Mouse (Mus musculus) gastrocnemius, postnatal 14 days (tissue): ENCODE data around the gene Vps52. TPM values are rescaled to one million over a fixed set of nuclear protein-coding genes. Genes with fewer than 3 reads are reported as not detected.
"Not testable (repeated sequence)": the region's sequence is repeated elsewhere in the genome, so short reads cannot be mapped to it uniquely, and the experiment has no call there.

Source experiments
- DNase-seq: peaks from one replicate; pipeline ENCODE4 v3.0.0; 2021; ENCODE audit warnings: mixed read lengths
- intact Hi-C: fragments of 180-260 bp; cut with DNase I; formaldehyde crosslinking; loops from one replicate; pipeline ENCODE4 v1.15.1; 2025; ENCODE audit warnings: low total_unique reads
- total RNA-seq, 2 experiments: library from RNA; stranded (reverse); gene quantifications; 2 replicates each; pipeline ENCODE4 v1.2.3; 2021

Gene Vps52
- total RNA-seq, 2 experiments from 2014 or later, result 30.5 to 33.1 TPM

DNA sequence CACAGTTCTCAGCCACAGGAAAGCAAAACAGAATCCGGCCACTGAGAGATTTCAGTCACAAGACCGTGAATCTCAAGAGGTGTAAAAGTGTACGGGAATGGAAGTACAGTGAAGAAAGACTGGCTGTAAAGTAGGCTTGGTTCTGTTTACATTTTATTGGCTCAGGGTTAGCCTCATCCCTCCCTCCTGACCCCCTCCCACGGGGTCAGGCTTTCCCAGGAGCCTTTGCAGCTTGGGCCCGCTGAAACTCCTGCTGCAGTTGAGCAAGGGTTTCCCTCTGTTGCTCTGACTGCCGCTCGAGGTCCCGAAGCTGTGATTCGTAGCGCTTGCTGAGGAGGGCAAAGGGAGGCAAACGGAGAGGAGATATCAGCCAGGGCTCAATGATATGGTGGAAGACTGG lies 16.8 kb upstream of the Vps52 start:
- no peak for DNase-seq

GRCm38 (mm10) chr17:33940206-33940805 lies 15.3 kb upstream of the Vps52 start, which contains the start of the genes Pfdn6 and Wdr46:
TSS of gene Pfdn6 (minus strand) at chr17:33940343.
TSS of gene Wdr46 (plus strand) at chr17:33940660.
- intact Hi-C loops, result no loop called here
- peak; percentile 85 for DNase-seq

More for the DNA sequence above, 16.8 kb upstream of the Vps52 start:
- intact Hi-C loops, result no loop called here

DNA sequence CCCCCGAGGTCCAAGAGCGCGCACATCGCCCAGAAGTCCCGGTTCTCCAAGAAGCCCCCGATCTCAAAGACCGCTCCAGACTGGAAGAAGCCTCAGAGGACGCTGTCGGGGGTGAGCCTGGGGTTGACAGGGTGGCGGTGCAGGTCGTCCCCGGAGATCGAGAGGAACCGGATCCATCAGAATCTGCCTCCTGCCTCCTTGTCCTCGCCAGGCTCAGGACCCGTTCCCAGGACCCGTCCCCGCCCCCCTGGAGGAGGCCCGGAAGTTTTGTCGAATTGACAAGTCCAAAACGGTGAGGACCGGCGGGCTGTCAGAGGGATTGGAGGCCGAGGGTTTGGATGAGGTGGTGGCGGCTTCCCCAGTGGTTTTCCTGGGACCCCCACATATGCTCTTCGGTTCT lies 14.6 kb upstream of the Vps52 start:
- no peak for DNase-seq
- intact Hi-C loops, result no loop called here

DNA sequence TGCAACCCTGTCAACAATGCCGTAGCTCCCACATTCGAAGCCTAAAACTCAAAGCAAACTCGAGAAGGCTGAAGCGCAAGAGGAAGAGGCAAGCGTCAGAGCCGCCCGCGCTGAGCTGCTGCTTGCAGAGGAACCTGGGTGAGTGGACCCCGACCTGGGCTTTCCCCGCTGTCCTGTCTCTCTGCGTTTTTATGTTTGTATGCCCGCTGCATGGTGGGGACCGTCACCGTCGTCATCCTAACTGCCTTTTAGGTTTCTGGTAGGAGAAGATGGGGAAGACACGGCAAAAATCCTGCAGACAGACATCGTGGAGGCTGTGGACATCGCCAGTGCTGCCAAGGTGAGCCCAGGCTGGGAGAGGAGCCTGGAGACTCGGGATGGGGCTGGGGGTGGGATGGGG lies 14.2 kb upstream of the Vps52 start:
- intact Hi-C loops, result no loop called here
- DNase-seq, result no peak

DNA sequence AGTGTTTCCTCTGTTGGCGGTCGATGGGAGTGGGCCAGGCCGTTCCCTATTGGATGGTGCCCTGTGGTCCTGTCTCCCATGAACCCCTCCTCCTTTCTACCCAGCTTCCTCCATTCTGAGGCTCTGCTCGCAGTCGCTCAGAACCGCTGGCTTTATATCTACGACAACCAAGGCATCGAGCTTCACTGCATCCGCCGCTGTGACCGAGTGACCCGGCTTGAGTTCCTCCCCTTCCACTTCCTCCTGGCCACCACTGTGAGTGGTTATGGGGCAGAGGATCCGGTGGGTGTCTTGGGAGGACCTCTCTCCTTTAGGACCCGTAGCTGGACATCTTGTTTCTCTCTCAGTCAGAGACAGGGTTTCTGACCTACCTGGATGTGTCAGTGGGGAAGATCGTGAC lies 12.2 kb upstream of the Vps52 start:
- intact Hi-C loops, result no loop called here
- DNase-seq, result no peak

DNA sequence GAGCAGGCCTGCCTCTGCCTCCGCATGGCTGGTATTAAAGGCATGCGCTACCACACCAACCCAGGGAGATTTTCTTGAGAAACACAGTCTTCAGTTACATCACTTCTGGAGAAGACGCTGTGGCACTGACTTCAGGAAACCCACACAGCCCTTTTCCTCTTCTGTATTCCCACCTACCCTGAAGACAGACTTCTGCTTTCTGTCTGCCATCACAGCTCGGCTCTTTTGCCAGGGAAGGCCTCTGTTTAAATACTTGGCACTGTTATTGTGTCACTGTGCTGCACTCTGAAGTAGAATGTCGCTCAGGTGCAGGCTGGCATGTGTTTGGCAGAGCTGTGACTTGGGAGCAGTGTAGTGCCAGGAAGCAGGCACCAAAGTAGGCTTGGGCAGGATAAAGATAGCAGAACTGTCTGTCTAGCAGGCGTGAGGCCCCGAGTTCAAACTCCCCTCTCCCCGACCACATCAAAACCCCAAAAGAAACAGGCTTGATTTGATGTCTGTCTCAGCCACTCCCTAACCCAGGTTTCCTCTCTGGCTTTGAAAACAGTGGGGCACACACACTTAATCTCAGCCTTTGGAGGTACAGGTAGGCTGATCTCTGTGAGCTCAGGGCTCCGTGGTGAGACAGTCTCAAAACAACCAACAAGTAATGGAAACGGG lies 8.1 kb upstream of the Vps52 start:
- DNase-seq, result no peak
- intact Hi-C loops, result no loop called here

DNA sequence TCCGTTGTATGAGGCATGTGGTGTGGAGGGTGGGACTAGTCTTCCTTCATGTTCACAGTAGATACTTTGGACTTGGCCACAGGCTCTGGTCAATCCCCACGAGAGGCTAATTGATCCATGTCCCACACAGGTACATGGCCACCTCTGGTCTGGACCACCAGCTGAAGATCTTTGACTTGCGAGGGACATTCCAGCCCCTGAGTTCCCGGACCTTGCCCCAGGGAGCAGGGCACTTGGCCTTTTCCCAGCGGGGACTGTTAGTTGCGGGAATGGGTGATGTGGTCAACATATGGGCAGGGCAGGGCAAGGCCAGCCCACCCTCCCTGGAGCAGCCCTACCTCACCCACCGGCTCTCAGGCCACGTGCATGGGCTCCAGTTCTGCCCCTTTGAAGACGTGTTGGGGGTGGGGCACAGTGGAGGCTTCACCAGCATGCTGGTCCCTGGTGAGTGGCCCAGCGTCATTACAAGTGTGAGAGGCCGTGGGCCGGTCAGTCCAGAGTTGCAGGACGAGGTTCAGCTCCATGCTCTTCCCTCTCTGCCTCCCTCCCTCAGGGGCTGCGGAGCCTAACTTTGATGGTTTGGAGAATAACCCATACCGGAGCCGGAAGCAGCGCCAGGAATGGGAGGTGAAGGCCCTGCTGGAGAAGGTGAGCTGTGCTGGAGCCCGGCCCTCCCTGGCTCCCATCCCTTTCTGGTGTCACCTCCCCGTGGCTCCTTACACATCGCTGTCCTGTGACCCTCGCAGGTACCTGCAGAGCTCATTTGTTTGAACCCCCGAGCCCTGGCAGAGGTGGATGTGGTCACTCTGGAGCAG lies 7.3 kb upstream of the Vps52 start:
- no peak for DNase-seq
- intact Hi-C loops, result no loop called here

DNA sequence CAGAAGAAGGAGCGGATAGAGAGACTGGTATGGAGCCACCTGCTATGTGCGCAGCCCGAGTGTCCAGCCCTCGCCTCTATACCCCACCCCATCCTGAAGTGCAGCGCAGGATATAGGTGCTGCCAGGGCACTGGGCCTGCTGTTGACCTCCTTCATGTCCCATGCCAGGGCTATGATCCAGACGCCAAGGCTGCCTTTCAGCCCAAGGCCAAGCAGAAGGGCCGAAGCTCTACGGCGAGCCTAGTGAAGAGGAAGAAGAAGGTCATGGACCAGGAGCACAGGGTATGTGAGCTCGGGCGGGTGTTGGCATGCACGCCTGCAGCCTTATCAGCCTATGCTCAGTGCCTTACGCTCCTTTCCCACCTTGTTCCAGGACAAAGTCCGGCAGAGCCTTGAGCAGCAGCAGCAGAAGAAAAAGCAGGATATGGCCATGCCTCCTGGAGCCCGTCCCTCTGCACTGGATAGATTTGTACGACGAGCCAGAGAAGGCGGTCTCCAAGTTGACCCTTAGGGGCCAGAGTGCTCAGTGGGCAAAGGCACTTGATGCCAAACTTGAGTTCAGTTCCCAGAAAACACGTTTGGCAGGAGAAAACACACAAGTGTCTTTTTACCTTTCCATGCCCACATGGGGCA lies 6.6 kb upstream of the Vps52 start:
- DNase-seq, result no peak
- intact Hi-C loops, result no loop called here

DNA sequence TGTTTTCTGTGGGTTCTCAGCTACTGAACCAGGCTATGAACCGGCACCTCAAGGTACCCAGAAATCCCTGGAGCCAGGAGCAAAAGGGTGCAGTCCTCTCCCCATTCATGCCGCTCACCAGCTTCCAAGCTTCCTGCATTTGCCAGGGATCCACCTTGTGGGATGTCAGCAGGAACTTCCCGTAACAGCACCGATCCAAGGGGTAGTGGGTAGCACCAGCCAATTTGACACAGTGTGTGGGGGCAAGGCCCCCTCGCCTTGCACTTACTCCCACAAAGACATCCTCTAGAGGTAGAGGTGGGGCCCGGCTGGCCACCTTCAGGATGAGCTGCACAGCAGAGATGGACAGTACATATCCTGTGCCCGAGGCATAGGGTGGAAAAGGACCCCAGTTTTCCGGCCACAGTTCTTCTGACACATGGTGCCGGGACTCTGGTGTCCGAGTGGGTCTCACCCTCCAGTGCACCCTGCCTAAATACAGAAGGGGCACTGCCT lies 5.4 kb upstream of the Vps52 start:
- intact Hi-C loops, result no loop called here
- DNase-seq, result no peak

GRCm38 (mm10) chr17:33951021-33951946 lies 4.3 kb upstream of the Vps52 start, which contains the start of gene B3galt4:
TSS of gene B3galt4 (minus strand) at chr17:33951488.
- intact Hi-C loops, result no loop called here
- DNase-seq, result peak; percentile 80

DNA sequence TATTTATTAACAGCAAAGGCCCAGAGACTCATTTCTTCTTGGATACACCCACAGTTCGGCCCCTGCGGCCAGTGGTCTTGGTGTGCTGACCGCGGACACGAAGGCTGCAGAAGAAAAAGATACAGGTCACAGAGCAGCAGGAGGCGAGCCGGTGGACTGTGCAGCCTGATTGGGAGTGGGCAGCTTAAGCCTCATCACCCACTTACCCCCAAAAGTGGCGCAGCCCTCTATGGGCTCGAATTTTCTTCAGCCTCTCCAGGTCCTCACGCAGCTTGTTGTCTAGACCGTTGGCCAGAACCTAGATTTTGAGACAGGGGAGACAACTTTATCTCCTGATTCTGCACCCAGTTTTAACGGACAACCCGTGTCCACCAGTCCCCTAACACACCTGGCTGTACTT lies 3.6 kb upstream of the Vps52 start:
- DNase-seq, intact Hi-C loops: not testable (repeated sequence)

- intact Hi-C loops, result no loop called here
- DNase-seq, result no peak
These were observed 2.7 kb upstream of the Vps52 start for GRCm38 (mm10) chr17:33952879-33953278.

GRCm38 (mm10) chr17:33953310-33953709 lies 2.3 kb upstream of the Vps52 start:
- intact Hi-C loops, result no loop called here
- no peak for DNase-seq

GRCm38 (mm10) chr17:33953961-33954565 lies 1.5 kb upstream of the Vps52 start:
- DNase-seq, result no peak
- intact Hi-C loops, result no loop called here

DNA sequence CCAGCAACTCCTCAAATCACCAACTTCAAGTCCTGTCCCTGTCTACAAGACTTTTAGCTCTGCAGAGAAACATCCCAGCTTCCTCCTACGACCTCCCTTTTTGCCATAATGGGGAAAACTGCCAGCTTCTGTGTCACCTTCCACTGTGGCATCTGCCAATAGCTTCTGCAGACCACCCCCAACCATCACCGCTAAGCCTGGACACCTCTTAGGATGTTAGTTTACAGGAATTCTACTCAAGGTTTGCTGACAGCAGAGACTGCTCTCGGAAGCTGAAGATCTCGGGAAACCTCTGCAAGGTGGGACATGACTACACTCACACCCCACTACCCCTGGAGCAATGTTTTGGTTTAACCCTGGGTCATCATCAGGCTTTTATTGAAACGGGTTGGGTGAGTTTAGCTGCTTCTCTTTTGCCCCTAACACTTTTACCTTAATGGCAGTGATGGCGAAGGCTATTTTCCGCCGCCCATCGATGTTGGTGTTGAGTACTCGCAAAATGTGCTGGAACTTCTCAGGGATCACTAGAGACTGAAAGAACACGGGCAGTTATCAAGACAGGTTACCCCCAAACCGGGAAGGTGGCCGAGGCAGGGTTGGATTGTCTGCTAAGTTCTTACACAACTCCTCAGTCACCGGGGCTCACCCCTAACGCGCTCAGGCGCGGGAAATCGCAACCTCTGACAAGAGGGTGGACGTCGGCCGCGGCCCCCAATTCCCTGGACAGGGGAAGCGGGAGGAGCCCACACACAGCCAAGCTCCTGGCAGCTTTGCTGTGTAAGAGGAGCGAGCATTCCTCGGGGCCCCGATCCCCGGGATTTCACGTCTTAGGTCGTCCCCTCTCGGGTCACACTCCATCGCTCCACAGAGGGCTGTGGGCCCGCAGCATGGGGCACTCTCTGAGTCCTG lies 712 bp upstream of the Vps52 start:
- no peak for DNase-seq
- intact Hi-C loops, result loop anchor here (5.0 kb wide), 1 partner anchor 1312 kb away; no protein-coding TSS in a partner anchor

GRCm38 (mm10) chr17:33956336-33956735 lies 724 bp downstream of the Vps52 start:
- no peak for DNase-seq
- intact Hi-C loops, result loop anchor here (5.0 kb wide), 1 partner anchor 1311 kb away; no protein-coding TSS in a partner anchor

DNA sequence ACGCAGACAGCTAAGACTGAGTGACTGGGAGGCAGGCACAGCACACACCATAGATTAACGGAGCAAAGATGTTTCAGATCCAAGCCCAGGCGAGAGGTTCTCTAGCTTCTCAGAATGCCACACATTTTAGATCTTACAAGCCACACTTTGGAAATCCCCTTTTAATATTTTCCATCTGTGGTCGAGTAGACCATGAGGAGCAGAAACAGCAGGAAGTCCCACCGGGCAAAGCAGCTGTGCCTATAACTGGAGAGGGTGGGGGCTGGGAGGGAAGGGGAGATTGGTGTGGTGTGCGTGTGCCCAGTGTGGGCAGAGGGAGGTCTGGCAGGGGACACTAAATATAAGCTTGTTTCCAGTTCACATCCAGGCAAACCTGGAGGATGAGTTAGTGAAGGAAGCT lies 1.9 kb downstream of the Vps52 start:
- intact Hi-C loops, result loop anchor here (5.0 kb wide), 1 partner anchor 1310 kb away; no protein-coding TSS in a partner anchor
- no peak for DNase-seq
